9 mouse cellular contexts compared by ENCODE assay signal in genomic region chr11:100646265-100646664, GRCm38 (mm10). TPM values are rescaled to one million over a fixed set of nuclear protein-coding genes. Genes with fewer than 3 reads are reported as not detected.
A peak's percentile ranks its signal among the peaks of the same experiment; 100 is the strongest.
DNase-seq lines count a peak whose midpoint lies in the region; ATAC-seq lines count a peak whose summit lies in the region.
"Had no signal": no experiment of that assay in that cellular context is flagged by ENCODE, and none has a peak within 500 bp of the region (broad histone marks: within the 10 kb centered on the region; RNA-seq: fewer than 3 reads in every experiment).

No protein-coding gene starts in this region.

- ATAC-seq in embryonic facial prominence, embryonic 11.5 days (replicated peaks; ENCODE audit: insufficient number of reproducible peaks, low FRiP score, low TSS enrichment, low read depth), result no peak
- peak; percentile 94 for ATAC-seq in megakaryocyte progenitor cell, adult 5-6 weeks (replicated peaks; ENCODE audit: poor library complexity)

- no peak overlapping the region for H3K4me2 ChIP-seq in embryonic facial prominence, embryonic 11.5 days (ENCODE audit: low read depth, low read length)
- H3K4me2 ChIP-seq: limb, embryonic 13.5 days had no signal

- no peak overlapping the region for H3K9ac ChIP-seq in embryonic facial prominence, embryonic 11.5 days (replicated peaks; ENCODE audit: low read length)
- H3K9ac ChIP-seq: limb, embryonic 13.5 days had no signal

- H3K36me3 ChIP-seq in embryonic facial prominence, embryonic 11.5 days (replicated peaks; ENCODE audit: control insufficient read depth, insufficient read depth, low read depth, low read length), result no peaks in the 10 kb centered on the region
- H3K36me3 ChIP-seq: limb, embryonic 13.5 days had no signal

- peaks cover 2% of the 10 kb centered on the region for H3K27me3 ChIP-seq in embryonic facial prominence, embryonic 11.5 days (ENCODE audit: control insufficient read depth, insufficient read depth, low read length)

- H3K4me3 ChIP-seq in embryonic facial prominence, embryonic 11.5 days (ENCODE audit: low read depth, low read length), result no peak overlapping the region
- H3K4me3 ChIP-seq: limb, embryonic 13.5 days had no signal

- 3% methylated on average over 1 of the region's 1 CpGs for WGBS in embryonic facial prominence, embryonic 11.5 days

- H3K4me1 ChIP-seq in embryonic facial prominence, embryonic 11.5 days (ENCODE audit: control insufficient read depth, insufficient read depth, low read length), result no peaks in the 10 kb centered on the region

- DNase-seq in gastrocnemius, postnatal 14 days, result peak; percentile 33
- no peak for DNase-seq in gastrocnemius, adult 18-20 months (ENCODE audit: low spot score)
- DNase-seq in right cerebral cortex, postnatal 4 days, result peak; percentile 61
- no peak for DNase-seq in right cerebral cortex, adult 2 months (ENCODE audit: low spot score in 2 of 2)
- peak; percentile 58 for DNase-seq in embryonic facial prominence, embryonic 11.5 days (ENCODE audit: low spot score)
- DNase-seq in ovary, postnatal 36 days (ENCODE audit: low spot score), result no peak
- DNase-seq in frontal cortex, postnatal 25 days (ENCODE audit: low spot score in 2 of 2), result no peak

- H3K9me3 ChIP-seq in embryonic facial prominence, embryonic 11.5 days (replicated peaks; ENCODE audit: control insufficient read depth, low read length), result no peaks in the 10 kb centered on the region
- H3K9me3 ChIP-seq: limb, embryonic 13.5 days had no signal

- intact Hi-C loops in gastrocnemius, postnatal 14 days (cut with DNase I; ENCODE audit: low total_unique reads), result no loop called here

- no peak overlapping the region for H3K27ac ChIP-seq in embryonic facial prominence, embryonic 11.5 days (replicated peaks; ENCODE audit: low read depth, low read length)
- H3K27ac ChIP-seq: limb, embryonic 13.5 days had no signal

RNA-seq across cellular contexts. Expression of gene Dnajc7, which starts 26.3 kb away (rescaled TPM):
- total RNA-seq in gastrocnemius, postnatal 14 days (2021), result 100 to 1,000 TPM; 143 to 179 TPM
- 100 to 1,000 TPM in 1 of 2 experiments, 10 to 100 TPM in 1; 81.1 to 111 TPM for total RNA-seq in gastrocnemius, adult 18-20 months (2021)
- 80.0 and 83.9 TPM in 2 replicates for polyA plus RNA-seq in embryonic facial prominence, embryonic 11.5 days (2014; fragmentation: Nextera tagmentation; extraction: Ambion mirVana)
- 81.2 and 93.3 TPM in 2 replicates for total RNA-seq in megakaryocyte progenitor cell, adult 5-6 weeks (2015)
- total RNA-seq in megakaryocyte progenitor cell, adult 5-6 weeks (2017), result 102 and 136 TPM in 2 replicates

RNA-seq across cellular contexts. Expression of gene Nkiras2, which starts 27.2 kb away (rescaled TPM):
- total RNA-seq in gastrocnemius, postnatal 14 days (2021), result 10 to 100 TPM; 21.2 to 23.4 TPM
- 10 to 100 TPM; 16.6 to 17.4 TPM for total RNA-seq in gastrocnemius, adult 18-20 months (2021)
- 79.5 and 93.0 TPM in 2 replicates for polyA plus RNA-seq in embryonic facial prominence, embryonic 11.5 days (2014; fragmentation: Nextera tagmentation; extraction: Ambion mirVana)
- total RNA-seq in megakaryocyte progenitor cell, adult 5-6 weeks (2015), result 17.0 and 22.2 TPM in 2 replicates
- total RNA-seq in megakaryocyte progenitor cell, adult 5-6 weeks (2017), result 9.9 and 16.6 TPM in 2 replicates

RNA-seq across cellular contexts. Expression of gene Zfp385c, which starts 46.0 kb away (rescaled TPM):
- 1 to 10 TPM in 1 of 2 experiments, under 1 TPM in 1; 0.62 to 1.5 TPM for total RNA-seq in gastrocnemius, postnatal 14 days (2021)
- total RNA-seq in gastrocnemius, adult 18-20 months (2021), result under 1 TPM; 0.28 to 0.41 TPM
- polyA plus RNA-seq in embryonic facial prominence, embryonic 11.5 days (2014; fragmentation: Nextera tagmentation; extraction: Ambion mirVana), result 0.53 and 1.2 TPM in 2 replicates
- not detected in 2 replicates for total RNA-seq in megakaryocyte progenitor cell, adult 5-6 weeks (2015)
- total RNA-seq in megakaryocyte progenitor cell, adult 5-6 weeks (2017), result not detected in 2 replicates

RNA-seq across cellular contexts. Expression of gene Dhx58, which starts 57.8 kb away (rescaled TPM):
- under 1 TPM; 0.35 to 0.39 TPM for total RNA-seq in gastrocnemius, postnatal 14 days (2021)
- under 1 TPM; 0.16 to 0.21 TPM for total RNA-seq in gastrocnemius, adult 18-20 months (2021)
- polyA plus RNA-seq in embryonic facial prominence, embryonic 11.5 days (2014; fragmentation: Nextera tagmentation; extraction: Ambion mirVana), result 1.2 and 1.8 TPM in 2 replicates
- total RNA-seq in megakaryocyte progenitor cell, adult 5-6 weeks (2015), result 10.4 and 11.1 TPM in 2 replicates
- total RNA-seq in megakaryocyte progenitor cell, adult 5-6 weeks (2017), result 11.5 and 13.6 TPM in 2 replicates

Comparison
In these comparisons a context has a peak if more than half of its experiments do, and no peak if none do; other contexts are left out.
1. DNase-seq: peak in gastrocnemius, postnatal 14 days (single experiment), right cerebral cortex, postnatal 4 days (single experiment) and embryonic facial prominence, embryonic 11.5 days (single experiment); none in gastrocnemius, adult 18-20 months (single experiment), right cerebral cortex, adult 2 months (0 of 2), ovary, postnatal 36 days (single experiment) and frontal cortex, postnatal 25 days (0 of 2).